Mouse (Mus musculus) adrenal gland (tissue): ENCODE data around the gene C1qtnf6.

Experiments
- intact Hi-C: fragments of 180-260 bp; cut with DNase I; formaldehyde crosslinking; loops from one replicate; pipeline ENCODE4 v1.15.1; 2025

C1qtnf6 gene

DNA sequence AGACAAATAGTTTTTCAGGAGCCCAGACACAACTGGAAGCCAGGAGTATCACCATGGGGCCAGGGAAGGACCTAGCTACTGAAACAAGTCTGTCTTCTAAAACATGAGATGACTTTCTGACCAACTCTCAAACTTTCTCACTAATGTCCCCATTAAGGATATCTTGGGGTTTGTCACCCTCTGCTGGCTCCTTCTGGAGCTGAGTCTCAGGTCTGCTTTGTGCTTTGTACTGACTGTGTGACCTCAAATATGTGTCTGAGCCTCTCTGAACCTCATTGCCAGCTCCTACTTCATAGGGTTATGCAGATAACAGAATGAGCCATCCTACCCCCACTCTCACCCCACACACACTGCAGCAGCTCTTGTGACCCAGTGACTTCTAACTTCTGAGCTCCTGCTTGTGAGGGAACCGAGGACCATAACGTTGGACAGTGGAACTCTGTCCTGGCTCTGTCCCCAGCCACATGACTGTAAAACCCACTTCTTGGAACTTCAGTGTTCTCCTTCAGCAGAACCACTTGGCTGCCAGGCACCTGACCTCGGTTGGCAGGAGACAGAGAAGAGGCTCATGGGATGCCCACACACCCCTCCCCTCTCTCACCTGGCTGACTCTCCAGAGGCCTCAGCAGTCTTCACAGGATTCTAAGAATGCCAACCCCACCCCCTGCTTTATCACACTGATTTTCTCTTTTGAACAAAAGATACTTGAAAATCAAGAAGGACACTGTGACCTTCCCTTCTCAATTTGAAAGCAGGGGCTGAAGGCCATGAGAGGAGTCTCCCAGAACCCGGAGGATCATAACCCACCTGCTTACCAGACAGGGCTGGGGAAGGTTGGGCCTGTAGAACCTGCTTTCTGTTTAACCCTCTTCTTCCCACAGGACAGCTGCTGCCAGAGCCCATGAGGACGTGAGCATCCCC lies 16.5 kb upstream of the C1qtnf6 start:
- intact Hi-C loops: loop anchor here (10.0 kb wide), 1 partner anchor 193 kb away; no protein-coding TSS in a partner anchor

DNA sequence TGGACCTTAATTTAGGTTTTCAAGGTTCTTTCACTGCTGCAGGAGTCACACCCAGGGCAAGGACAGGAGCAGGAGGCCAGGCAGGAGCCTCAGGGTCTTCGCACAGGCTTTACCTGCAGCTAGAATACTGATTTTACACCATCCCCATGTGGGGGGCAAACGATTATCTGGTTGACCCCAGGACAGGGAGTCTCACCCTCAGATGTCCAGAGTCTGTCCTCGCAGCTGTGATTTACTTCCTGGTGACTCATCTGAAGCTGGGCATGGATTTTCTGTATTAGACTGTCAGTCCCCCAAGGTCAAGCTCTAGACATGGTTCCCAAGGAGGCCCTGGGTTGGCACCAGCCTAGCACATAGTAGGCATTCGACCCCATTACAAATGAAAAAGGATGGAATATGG lies 14.8 kb upstream of the C1qtnf6 start:
- intact Hi-C loops: loop anchor here (10.0 kb wide), 1 partner anchor 191 kb away; no protein-coding TSS in a partner anchor

DNA sequence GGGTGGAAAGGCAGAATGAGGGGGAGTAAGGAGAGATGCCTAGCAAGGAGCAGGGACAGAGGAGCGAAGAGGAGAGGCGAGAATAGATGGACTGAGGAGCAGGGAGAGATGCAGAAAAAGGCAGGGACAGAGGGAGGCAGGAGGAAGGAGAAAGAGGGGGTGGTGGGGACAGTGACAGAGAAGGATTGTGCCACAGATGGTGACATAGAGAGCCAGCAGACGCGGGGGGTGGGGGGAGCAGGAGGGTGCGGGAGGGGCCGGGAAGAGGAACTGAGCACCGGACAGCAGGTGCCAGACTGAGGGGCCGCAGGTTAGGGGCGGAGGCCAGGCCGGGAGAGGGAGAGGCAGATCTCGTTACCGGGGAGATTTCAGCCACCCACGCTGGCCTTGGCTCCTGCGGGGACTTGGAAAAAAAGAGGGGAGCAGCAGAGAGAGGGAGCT lies 13.4 kb upstream of the C1qtnf6 start, which contains the start of gene Sstr3:
Gene Sstr3 (minus strand): TSS at position 125 of the 441 bp plus-strand sequence.
- intact Hi-C loops: loop anchor here (10.0 kb wide), 1 partner anchor 190 kb away; no protein-coding TSS in a partner anchor

DNA sequence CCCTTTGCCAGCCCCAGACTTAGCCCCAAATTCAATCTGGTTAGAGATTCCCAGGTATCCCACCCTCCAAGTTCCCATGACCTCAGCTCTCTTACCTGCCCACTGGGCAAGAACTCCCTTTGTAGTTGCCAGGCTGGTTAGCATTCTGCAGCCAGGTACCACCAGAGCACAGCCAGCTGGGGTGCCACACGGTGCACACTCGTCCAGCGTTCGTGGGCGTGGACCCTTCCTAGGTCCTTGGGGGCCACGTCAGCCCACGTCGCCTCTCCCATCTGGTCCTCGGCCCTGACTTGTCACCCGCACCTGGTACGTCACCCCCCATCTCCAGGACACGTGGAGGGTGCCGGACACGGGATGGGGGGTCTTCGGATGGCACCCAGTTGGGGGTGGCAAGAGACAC lies 12.8 kb upstream of the C1qtnf6 start:
- intact Hi-C loops: loop anchor here (10.0 kb wide), 1 partner anchor 189 kb away; no protein-coding TSS in a partner anchor

DNA sequence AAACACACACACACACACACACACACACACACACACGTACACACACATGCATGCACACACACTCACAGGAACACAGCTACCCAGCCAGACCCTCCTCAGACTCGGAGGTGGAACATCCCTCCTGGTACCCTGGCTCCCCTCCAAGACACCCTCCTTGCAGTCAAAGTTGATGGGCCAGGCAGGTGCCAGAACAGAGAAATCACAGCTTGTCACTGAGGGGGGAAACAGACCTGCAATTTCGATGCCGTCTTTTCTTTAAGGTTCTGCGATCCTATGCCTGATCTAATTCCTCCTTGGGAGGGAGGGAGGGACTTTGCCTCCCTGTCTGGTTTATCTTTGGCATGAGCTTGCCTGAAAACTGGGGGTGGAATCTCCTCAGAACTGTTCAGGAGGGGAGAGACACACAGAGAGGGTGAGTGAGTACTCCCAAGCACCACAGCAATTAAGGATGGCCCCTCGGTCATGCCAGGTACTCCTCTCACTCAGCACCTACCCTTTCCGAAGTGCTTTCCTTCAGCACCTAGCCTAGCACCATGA lies 11.6 kb upstream of the C1qtnf6 start:
- intact Hi-C loops: loop anchor here (10.0 kb wide), 1 partner anchor 188 kb away; no protein-coding TSS in a partner anchor

DNA sequence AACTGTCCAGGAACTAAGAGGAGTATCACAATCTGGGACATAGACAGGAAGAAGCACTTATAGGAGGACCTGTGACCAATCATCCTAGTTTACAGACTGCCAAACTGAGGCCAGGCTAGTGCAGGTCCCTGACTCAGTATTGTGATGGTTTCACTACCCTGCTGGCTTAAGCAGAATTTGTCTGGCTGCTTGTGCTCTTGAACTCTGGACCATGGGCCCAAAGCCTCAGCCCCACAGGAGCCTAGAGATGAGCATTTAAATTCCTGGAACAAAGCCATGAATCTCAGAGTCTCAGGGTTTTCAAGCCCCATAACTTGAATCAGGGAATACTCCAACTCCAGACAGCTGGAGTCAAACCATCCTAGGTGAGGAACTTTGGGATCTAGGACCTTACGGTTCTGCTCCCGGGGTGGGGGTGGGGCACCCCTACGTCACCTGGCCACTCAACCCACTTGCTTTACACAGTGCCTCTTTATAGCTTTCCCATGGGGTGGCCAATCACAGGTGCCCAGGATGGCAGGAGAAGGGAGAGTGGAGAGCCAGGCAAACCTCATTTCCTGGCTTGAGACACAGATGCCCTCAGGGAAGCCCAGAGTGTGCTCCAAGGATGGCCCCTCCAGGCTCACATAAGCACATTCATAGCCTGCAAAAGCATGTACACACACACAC lies 11.0 kb upstream of the C1qtnf6 start:
- intact Hi-C loops: loop anchor here (10.0 kb wide), 1 partner anchor 187 kb away; no protein-coding TSS in a partner anchor

DNA sequence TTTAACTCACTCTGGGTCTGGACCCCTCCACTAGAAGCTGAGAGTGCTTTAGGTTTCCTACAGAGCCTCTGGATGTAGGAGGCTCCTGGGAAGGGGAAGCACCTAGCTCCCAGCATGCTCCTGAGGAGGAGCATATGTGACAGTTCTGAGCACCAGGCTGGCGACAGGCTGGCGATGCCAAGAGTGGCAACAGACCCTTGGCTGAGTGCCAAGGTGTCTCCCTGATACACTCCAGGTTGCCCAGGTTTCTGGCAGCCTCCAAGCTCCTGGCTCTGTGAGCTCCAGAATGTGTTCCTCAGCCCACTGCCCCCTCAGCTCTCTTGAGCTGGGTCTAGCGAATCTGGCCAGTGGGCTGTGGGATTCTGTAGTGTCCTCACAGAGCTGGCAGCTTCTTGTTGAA lies 10.4 kb upstream of the C1qtnf6 start:
- intact Hi-C loops: loop anchor here (10.0 kb wide), 1 partner anchor 187 kb away; no protein-coding TSS in a partner anchor

DNA sequence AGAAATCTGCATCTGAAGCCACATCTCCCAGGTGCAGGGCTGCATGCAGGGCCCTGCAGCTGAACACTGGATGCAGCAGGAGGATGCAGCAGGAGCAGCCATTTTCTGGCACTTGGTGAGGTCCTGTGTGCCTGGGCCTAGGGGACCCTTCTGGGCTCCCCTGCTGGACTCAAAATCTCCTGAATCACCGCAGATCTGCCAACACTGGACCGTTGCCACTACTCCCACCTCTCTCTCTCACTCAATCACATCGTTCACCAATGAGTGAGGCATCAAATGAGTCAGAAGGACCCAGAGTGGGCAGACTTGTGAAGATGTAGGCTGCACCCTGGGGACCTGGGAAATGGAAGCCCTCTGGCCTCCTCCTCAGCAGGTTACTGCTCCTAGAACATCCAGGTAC lies 9.8 kb upstream of the C1qtnf6 start:
- intact Hi-C loops: loop anchor here (10.0 kb wide), 1 partner anchor 186 kb away; no protein-coding TSS in a partner anchor

DNA sequence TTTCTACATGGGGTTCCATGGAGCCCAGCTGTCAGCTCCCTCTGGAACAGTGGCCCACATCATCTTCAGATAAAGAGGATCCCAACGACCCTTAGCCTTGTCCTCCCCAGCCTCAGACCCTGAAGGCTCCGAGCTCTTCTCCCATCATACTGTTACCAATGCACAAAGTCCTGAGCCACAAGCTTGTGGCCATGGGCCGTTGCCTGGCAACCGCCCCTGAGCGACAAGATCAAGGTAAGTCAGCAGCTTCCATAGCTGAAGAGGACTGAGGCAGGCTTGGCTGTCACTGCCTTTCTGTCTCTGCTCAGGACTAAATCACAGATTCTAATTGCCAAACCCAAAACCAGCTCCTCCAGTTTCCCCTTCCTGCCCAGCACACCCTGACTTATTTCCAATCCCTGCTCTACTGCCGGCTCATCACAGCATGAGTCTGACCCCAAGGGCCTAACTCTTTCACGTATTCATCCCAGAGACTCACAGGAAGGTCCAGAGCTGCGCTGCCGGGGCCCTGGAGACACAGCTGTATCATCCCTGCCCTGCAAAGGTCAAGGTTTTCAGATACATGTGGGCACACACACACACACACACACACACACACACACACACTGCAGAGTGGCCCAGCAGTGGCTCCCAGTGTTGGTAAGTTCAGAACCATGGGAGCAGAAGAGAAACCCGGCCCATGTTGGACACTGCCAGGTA lies 4.7 kb upstream of the C1qtnf6 start:
- intact Hi-C loops: no loop called here

DNA sequence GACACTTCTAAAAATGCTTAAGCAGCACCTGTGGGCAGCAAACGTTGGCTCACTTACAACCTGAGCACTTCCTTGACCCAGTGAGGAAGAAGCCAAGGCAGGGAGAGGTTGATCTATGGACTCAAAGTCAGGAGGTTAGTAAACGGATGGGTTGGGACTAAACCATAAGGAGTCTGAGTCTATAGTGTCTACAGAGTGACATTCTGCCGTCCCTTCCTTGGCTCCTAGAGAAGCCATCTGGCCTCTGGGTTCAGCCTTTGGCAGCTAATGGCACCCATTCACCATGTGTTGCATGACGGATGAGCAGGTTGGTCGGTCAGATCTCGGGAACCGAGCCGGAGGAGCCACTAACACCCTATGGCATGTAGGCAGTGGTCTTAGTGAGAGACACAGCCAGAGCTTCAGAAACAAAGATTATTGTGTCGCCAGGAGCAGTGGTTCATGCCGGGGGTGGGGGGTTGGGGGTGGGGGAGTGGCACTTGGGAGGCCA lies 2.2 kb upstream of the C1qtnf6 start:
- intact Hi-C loops: loop anchor here (2.0 kb wide), 1 partner anchor 87 kb away; no protein-coding TSS in a partner anchor

DNA sequence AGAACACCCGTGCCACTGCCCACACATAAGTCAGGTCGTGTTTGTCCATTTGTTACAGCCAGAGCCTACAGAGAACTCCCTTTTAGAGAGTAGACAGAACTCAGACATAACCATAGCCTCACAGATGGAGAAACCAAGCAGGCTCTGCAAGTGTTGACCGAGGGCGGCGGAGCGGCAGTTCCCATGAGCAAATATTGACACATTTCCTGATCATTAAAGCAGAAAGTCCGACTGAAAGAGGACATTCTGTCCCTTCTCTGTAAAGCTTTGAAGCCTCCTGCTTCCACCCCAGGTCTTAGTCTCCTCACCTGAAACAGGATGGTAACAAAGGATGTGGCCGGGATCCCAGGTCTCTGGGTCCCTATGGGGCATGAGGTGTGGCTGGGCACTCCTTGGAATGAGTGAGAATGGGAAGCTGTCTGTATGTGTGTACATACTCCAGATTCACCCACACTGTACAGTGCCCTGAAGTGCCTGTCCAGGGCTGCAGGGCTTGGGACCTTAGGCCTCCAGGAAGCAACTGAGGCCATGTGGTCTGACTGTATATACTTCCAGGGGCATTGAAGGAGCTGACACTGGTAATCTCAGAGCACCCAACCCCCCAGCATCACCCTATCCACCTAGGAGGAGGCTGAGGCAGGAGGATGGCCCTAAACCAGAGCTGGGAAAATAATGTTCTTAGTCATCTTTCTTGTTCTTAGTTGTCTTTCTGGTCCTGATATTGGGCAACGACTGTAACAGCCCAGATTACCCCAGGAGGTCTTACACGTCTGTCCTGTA lies 1.5 kb upstream of the C1qtnf6 start:
- intact Hi-C loops: loop anchor here (1.0 to 2.0 kb wide), 2 partner anchors 18 to 86 kb away; no protein-coding TSS in a partner anchor

DNA sequence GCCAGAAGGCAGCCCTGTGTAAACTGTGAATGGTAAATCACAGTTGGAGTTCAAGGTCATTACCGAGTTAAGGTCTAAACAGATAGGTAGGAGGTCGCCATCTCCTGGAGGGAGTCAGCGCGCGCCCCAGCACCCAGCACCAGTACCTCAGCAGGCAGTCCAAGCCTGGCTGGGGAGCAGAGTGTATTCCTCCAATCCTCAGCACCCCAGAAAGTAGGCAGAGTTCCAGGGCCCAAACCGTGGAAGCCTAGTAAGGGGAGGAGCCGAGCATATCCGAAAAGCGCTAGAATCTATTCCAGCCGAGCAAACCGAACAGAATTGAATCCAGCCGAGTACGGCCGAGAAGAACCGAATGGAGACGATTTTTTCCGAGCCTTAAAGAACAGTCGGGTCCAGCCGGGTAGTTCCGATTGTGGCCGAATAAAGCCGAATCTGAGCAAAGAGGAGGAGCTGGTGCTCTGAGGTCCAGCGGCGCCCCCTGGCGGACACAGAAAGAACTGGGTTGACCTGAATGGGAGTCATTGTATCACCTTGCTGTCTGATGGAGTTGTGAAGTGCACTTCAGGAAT lies 769 bp upstream of the C1qtnf6 start:
- intact Hi-C loops: loop anchor here (1.0 to 2.0 kb wide), 2 partner anchors 18 to 85 kb away; no protein-coding TSS in a partner anchor

DNA sequence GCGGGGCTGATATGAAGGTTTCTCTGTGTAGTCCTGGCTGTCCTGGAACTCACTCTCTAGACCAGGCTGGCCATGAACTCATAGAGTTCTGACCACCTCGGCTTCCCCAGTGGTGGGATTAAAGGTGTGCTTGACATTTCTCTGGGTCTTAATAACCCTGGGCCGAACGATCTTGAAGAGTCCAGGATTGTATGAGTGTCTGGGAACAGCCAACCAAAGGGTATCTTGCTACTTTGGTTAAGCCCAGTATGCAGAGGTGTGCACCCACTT lies 170 bp upstream of the C1qtnf6 start:
- intact Hi-C loops: no loop called here

DNA sequence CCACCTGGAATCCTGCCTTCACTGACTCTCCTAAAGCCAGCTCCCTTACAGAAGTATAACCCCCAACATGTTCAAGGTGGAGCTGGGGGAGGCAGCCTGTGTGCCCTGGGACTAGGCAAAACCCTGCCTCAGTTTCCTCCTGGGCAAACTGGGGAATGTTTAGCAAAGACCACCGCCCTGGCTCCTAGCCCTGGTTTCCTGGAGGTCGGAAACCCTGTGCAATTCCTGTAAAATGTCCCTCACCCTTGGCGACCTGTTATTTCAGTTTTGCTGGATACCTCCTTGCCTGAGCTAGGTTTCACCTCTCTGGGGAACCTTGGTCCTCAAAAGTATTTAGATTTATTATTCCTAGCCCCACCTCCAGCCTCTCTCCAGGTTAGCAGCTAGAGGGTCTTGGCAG lies 1.1 kb downstream of the C1qtnf6 start:
- intact Hi-C loops: no loop called here

DNA sequence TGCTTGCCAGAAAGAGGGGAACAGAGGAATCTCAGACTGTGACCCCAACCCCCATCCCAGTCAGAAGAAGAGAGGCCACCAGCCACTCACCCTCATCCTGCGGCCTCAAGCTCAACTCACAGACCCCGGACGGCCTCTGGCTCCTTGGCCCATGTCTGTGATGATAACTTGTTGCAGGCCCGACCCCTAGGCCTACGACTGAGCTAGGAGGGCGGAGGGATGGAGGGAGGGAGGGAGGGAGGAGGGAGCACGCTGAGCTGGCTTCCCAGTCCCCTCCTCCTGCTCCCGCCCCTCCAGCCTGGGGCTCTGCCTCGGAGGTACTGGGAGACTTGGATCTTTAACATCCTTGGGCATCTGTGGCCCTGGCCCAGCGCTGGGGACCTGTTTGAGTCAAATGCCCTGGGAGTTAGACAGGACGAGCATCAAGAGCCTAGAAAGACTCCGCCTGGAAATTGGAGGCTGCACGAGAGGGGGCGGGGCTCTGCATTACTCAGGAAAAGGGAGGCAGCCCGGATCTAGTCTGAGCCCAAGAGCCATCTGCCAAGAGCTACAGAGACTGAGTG lies 1.7 kb downstream of the C1qtnf6 start:
- intact Hi-C loops: no loop called here

DNA sequence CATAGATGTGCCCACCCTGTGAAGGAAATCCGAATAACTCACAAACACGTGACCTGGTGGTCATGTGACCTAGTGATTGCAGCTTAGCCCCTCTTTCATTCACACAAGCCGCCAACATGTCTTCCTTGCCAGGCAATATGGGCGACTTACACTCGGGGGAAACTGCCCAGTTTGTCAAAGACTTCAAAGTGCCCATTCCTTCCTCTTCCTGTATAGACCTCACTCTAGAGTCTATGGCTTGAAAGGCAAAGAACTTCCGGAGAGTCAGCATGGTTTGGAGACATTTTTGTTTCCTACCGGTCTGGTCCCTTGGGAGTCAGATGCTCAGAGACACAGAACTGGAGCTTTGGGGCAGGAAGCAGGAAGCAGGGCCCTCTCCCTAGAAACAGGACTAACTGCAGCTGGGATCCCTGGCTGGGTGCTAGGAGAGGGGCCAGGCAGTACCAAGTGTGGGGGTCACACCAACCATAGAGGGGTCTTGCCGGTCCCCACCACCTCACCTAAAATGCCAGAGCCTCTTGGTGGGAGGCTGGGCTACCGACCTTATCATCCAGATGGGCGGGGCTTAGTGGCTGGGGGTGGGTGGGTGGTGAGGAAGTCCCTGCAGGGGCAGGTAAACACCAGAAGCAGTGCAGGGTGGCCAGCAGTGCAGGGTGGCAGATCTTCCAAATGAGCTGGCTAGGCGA lies 2.3 kb downstream of the C1qtnf6 start:
- intact Hi-C loops: no loop called here

DNA sequence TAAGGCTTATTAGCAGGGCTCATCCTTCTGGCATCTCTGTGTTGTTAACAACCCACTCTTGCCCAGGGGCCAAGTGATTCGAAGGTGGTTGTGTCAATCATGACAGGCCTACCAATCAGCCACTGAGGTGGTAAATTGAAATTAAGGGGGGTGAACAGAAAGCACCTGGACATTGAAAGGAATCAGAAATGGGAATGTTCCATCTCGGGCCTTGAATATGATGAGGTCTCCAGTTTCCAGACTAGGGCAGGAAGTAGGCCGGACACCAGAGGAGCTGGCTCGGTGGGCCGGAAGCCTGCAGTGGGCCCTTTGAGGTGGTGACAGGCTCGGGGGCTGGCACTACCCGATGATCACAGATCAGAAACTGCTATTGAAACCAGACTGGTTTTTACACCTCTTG lies 3.2 kb downstream of the C1qtnf6 start:
- intact Hi-C loops: no loop called here

DNA sequence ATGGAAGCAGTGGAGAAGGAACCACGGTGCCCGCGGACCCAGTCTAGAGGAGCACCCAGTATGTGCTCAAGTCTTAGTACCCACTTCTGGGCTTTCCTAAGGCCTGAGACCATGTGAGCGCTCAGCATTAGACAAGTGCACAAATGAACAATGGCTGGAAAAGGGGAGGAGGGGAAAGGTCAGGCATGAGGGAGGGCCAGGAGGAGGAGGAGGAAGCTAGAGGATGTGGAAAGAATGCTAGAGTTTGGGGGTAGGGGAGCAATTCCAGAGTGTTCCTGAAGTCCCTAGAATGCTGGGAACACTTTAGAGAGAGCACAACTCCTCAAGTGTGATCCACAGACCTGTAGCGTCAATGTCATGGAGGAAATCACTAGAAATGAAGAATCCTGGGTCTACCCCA lies 7.1 kb downstream of the C1qtnf6 start:
- intact Hi-C loops: no loop called here

DNA sequence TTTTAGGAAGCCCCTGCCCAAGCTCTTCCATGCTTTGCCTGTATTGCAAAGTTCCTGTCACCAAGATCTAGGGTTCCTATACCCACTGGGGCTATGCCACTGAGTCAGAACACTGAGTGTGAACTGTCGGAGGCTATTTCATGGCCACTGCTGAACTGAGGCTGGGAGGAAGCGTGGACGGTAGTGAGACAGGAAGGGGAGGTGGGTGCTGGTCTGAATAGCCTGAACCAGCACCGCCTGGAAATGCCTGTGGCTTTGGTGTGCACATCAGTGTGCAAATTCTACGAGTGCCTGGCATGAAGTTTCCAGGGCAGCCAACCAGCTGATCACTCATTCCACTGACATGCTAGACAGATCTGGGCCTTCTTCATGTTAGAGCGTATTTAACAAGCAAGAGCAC lies 9.3 kb downstream of the C1qtnf6 start:
- intact Hi-C loops: no loop called here
